Mouse (Mus musculus) kidney, postnatal 0 days (tissue): ENCODE measurements around the gene Pdcd4. TPM values are rescaled to one million over a fixed set of nuclear protein-coding genes. Genes with fewer than 3 reads are reported as not detected.

Experiments used
- ATAC-seq: fragments of 200-750 bp; cut with Nextera tagmentation; replicated peaks from 2 replicates; pipeline ENCODE4 v1.8.0; 2017; ENCODE audit warnings: low read depth, moderate number of reproducible peaks, moderate TSS enrichment, moderate library complexity; ENCODE audit not compliant: low FRiP score
- DNase-seq: peaks from one replicate; pipeline ENCODE4 v3.0.0-alpha.2; 2016; ENCODE audit warnings: low spot score
- H3K27ac ChIP-seq: fragments of 300-500 bp; sonication (generic); 2 replicates; pipeline ENCODE4 v1.5.1; 2014; ENCODE audit warnings: mild to moderate bottlenecking
- H3K27me3 ChIP-seq: fragments of 300-500 bp; sonication (generic); 2 replicates; pipeline ENCODE4 v1.6.1; 2014; ENCODE audit warnings: low read length, mixed read lengths; ENCODE audit not compliant: insufficient read depth
- H3K36me3 ChIP-seq: fragments of 300-500 bp; sonication (generic); 2 replicates; pipeline ENCODE4 v1.6.1; 2014; ENCODE audit warnings: low read length, mixed read lengths; ENCODE audit not compliant: insufficient read depth
- H3K4me1 ChIP-seq: fragments of 300-500 bp; sonication (generic); replicated peaks from 2 replicates; pipeline ENCODE4 v1.6.1; 2014; ENCODE audit warnings: antibody characterized with exemption, low read length, mixed read lengths; ENCODE audit not compliant: insufficient read depth
- H3K4me2 ChIP-seq: fragments of 300-500 bp; sonication (generic); 2 replicates; pipeline ENCODE4 v1.6.1; 2014; ENCODE audit warnings: mild to moderate bottlenecking, low read length, moderate library complexity, mixed read lengths
- H3K4me3 ChIP-seq: fragments of 300-500 bp; sonication (generic); replicated peaks from 2 replicates; pipeline ENCODE4 v1.5.1; 2014; ENCODE audit warnings: low read depth, low read length
- H3K9ac ChIP-seq: fragments of 300-500 bp; sonication (generic); 2 replicates; pipeline ENCODE4 v1.6.1; 2014; ENCODE audit warnings: low read depth, low read length
- H3K9me3 ChIP-seq: fragments of 300-500 bp; sonication (generic); replicated peaks from 2 replicates; pipeline ENCODE4 v1.6.1; 2016; ENCODE audit warnings: low read length, inconsistent platforms, mixed read lengths
- CTCF ChIP-seq: IDR thresholded peaks from 2 replicates; pipeline ENCODE4 v1.5.1; 2016; ENCODE audit warnings: antibody characterized with exemption, low read depth, mild to moderate bottlenecking, moderate library complexity
- WGBS: fragments of 180-500 bp; shearing (Covaris S2); extraction: QIAGEN DNeasy Blood & Tissue Kit; methylation state at CpG from one replicate; pipeline ENCODE4 v1.1.7; 2014; 5-methylcytosine and 5-hydroxymethylcytosine counted together
- polyA plus RNA-seq: library from polyadenylated mRNA; unstranded; fragments of >200 nt; fragmentation: Nextera tagmentation; extraction: Ambion mirVana; gene quantifications from 2 replicates; pipeline ENCODE4 v1.2.1, GENCODE M21; 2015

Gene Pdcd4
- polyA plus RNA-seq, 1 experiment from 2014 or later: 121 TPM

- Histone ChIP-seq H3K27ac (no peak overlapping the region), H3K27me3 (no peaks in the 10 kb centered on the region), H3K9me3 (no peaks in the 10 kb centered on the region), H3K4me1 (no peaks in the 10 kb centered on the region), H3K36me3 (no peaks in the 10 kb centered on the region), H3K9ac (no peak overlapping the region), H3K4me2 (no peak overlapping the region), H3K4me3 (no peak overlapping the region)
- WGBS: 51% methylated on average over 7 of the region's 7 CpGs
- DNase-seq: no peak
- no peak for TF ChIP-seq CTCF
- ATAC-seq: no peak
Observed at GRCm38 (mm10) chr19:53859593-53859992, 32.4 kb upstream of the Pdcd4 start.

DNA sequence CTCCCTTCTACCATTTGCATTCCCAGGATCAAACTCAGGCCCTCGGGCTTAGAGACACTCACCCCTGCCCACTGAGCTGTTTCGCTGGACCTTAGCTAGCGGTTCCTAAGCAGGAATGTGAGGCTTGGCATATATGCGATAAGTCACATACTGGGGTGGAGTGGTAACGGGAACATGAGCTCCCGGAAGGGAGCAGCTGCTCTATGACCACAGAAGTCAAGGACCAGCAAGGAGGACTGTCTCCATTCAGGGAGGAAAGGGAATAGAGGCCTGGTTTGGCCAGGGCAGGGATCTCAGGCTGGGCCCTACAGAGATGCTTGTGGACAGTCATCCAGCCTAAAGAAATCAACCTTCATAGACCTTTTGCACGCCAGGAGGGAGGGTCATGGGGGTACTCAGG is 30.7 kb upstream of the Pdcd4 start:
- WGBS: 43% methylated on average over 7 of the region's 7 CpGs
- DNase-seq (peak; percentile 15), ATAC-seq (no peak)
- no peaks in the 10 kb centered on the region for H3K4me1 ChIP-seq
- H3K9ac ChIP-seq: no peak overlapping the region
- H3K36me3 ChIP-seq: no peaks in the 10 kb centered on the region
- H3K4me3 ChIP-seq: no peak overlapping the region
- no peak overlapping the region for H3K27ac ChIP-seq
- H3K4me2 ChIP-seq: no peak overlapping the region
- no peaks in the 10 kb centered on the region for H3K9me3 ChIP-seq
- no peaks in the 10 kb centered on the region for H3K27me3 ChIP-seq
- no peak for TF ChIP-seq CTCF

- H3K9ac ChIP-seq: no peak overlapping the region
- H3K4me1 ChIP-seq: no peaks in the 10 kb centered on the region
- H3K27me3 ChIP-seq: no peaks in the 10 kb centered on the region
- no peak overlapping the region for H3K4me2 ChIP-seq
- no peak overlapping the region for H3K27ac ChIP-seq
- no peak for TF ChIP-seq CTCF
- DNase-seq: no peak
- no peak for ATAC-seq
- no peak overlapping the region for H3K4me3 ChIP-seq
- 82% methylated on average over 8 of the region's 8 CpGs for WGBS
- H3K9me3 ChIP-seq: no peaks in the 10 kb centered on the region
- H3K36me3 ChIP-seq: no peaks in the 10 kb centered on the region
Observed at GRCm38 (mm10) chr19:53862573-53863246, 29.3 kb upstream of the Pdcd4 start.

GRCm38 (mm10) chr19:53867238-53867637 is 24.8 kb upstream of the Pdcd4 start:
- Histone ChIP-seq H3K4me2 (no peak overlapping the region), H3K9me3 (no peaks in the 10 kb centered on the region), H3K27me3 (no peaks in the 10 kb centered on the region), H3K4me3 (no peak overlapping the region), H3K27ac (no peak overlapping the region), H3K4me1 (no peaks in the 10 kb centered on the region), H3K9ac (no peak overlapping the region), H3K36me3 (no peaks in the 10 kb centered on the region)
- ATAC-seq: no peak
- no peak for TF ChIP-seq CTCF
- DNase-seq: no peak

DNA sequence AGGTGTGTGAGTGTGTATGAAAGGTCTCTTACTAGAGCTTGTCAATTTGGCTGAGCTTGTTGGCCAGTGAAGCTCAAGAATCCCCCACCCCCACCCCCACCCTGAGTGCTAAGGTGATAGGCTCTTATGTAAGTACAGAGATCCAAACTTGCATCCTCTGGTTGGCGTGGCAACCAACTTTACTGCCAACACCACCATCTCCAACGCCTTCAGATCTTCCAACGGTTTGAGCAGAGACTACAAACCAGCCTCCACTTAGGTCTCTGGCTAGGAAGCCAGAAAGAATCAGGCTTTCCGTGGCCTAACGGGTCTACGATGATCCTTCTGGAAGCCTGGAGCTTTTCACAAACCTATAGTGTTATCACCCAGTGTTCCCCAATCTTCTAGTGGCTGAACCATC is 23.9 kb upstream of the Pdcd4 start:
- Histone ChIP-seq H3K9ac (no peak overlapping the region), H3K27me3 (no peaks in the 10 kb centered on the region), H3K36me3 (no peaks in the 10 kb centered on the region), H3K4me3 (no peak overlapping the region), H3K27ac (no peak overlapping the region), H3K4me1 (no peaks in the 10 kb centered on the region), H3K4me2 (no peak overlapping the region), H3K9me3 (no peaks in the 10 kb centered on the region)
- DNase-seq: no peak
- TF ChIP-seq CTCF: no peak
- 82% methylated on average over 6 of the region's 6 CpGs for WGBS
- no peak for ATAC-seq

- ATAC-seq: no peak
- TF ChIP-seq CTCF: no peak
- 80% methylated on average over 1 of the region's 1 CpGs for WGBS
Observed at GRCm38 (mm10) chr19:53868796-53869195, 23.2 kb upstream of the Pdcd4 start.

More at GRCm38 (mm10) chr19:53868796-53869195, 23.2 kb upstream of the Pdcd4 start:
- Histone ChIP-seq H3K27ac (no peak overlapping the region), H3K36me3 (no peaks in the 10 kb centered on the region), H3K9ac (no peak overlapping the region), H3K9me3 (no peaks in the 10 kb centered on the region), H3K4me3 (no peak overlapping the region), H3K4me1 (no peaks in the 10 kb centered on the region), H3K27me3 (no peaks in the 10 kb centered on the region), H3K4me2 (no peak overlapping the region)
- no peak for DNase-seq
